Mouse (Mus musculus) stomach, postnatal 0 days (tissue): ENCODE measurements around the gene Lrp6.

Experiments used
- CTCF ChIP-seq: IDR thresholded peaks from 2 replicates; pipeline ENCODE4 v1.5.1; 2016; ENCODE audit warnings: antibody characterized with exemption, low read depth, mild to moderate bottlenecking, moderate library complexity
- EP300 ChIP-seq: optimal IDR thresholded peaks from 2 replicates; pipeline ENCODE3; 2016; ENCODE audit warnings: antibody characterized with exemption

DNA sequence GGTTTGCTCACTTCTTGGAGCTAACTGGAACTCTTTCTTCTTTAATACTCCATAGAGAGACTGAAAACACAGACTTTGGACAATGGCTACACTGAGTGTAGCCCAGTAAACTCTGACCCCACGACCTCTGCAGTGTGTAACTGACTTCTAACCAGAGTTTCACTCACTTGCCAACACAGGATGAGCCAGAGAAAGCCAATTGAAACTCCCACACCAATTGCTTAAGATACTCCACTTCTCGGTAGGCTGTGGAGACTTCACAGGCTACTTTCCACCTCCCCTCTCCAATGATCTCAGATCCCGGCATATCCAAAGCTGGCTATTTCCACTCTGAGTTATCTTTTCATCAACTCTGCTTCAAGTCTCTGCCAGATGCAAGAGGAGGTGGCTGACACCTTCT is 35.0 kb upstream of the Lrp6 start:
- no peak for TF ChIP-seq CTCF
- TF ChIP-seq EP300, result no peak
